16 mouse cellular contexts compared by ENCODE assay signal in genomic region chr2:110202716-110203497, GRCm38 (mm10).
DNase-seq lines count a peak whose midpoint lies in the region; ATAC-seq and TF ChIP-seq lines count a peak whose summit lies in the region.
"Had no signal": no experiment of that assay in that cellular context is flagged by ENCODE, and none has a peak within 500 bp of the region (broad histone marks: within the 10 kb centered on the region; RNA-seq: fewer than 3 reads in every experiment).

No protein-coding gene starts in this region.

- no peaks in the 10 kb centered on the region for H3K9me3 ChIP-seq in hindbrain, embryonic 10.5 days
- no peaks in the 10 kb centered on the region for H3K9me3 ChIP-seq in hindbrain, embryonic 12.5 days (replicated peaks)
- no peaks in the 10 kb centered on the region for H3K9me3 ChIP-seq in liver, embryonic 12.5 days (replicated peaks)
- H3K9me3 ChIP-seq in stomach, postnatal 0 days (ENCODE audit: control insufficient read depth, low read length): no peaks in the 10 kb centered on the region
- H3K9me3 ChIP-seq: embryonic facial prominence, embryonic 12.5 days had no signal

- H3K9ac ChIP-seq in hindbrain, embryonic 12.5 days: no peak overlapping the region
- H3K9ac ChIP-seq in liver, embryonic 12.5 days: no peak overlapping the region
- no peak overlapping the region for H3K9ac ChIP-seq in stomach, postnatal 0 days (ENCODE audit: low read length)
- H3K9ac ChIP-seq: embryonic facial prominence, embryonic 12.5 days; forebrain, postnatal 0 days; lung, embryonic 14.5 days had no signal

- DNase-seq in hindbrain, embryonic 10.5 days (ENCODE audit: low spot score): no peak
- DNase-seq in c-Kit-positive CD71-positive TER-119-negative erythroid progenitor cells, embryonic 14.5 days (ENCODE audit: low read depth): peak; percentile 68
- peak; percentile 53 for DNase-seq in stomach, postnatal 0 days (ENCODE audit: low spot score)
- no peak for DNase-seq in cerebellum, postnatal 36 days
- DNase-seq in cerebellum, adult 18-20 months: no peak
- DNase-seq in neural tube, embryonic 10.5 days (ENCODE audit: extremely low spot score, low spot score): no peak
- DNase-seq: cerebellum, adult 8-10 months; forebrain, postnatal 0 days; lung, embryonic 14.5 days; lung, postnatal 4 days; thymus, postnatal 14 days had no signal

- H3K4me2 ChIP-seq in hindbrain, embryonic 12.5 days (replicated peaks): no peak overlapping the region
- H3K4me2 ChIP-seq in liver, embryonic 12.5 days: peak overlapping the region; percentile 31
- H3K4me2 ChIP-seq in stomach, postnatal 0 days (replicated peaks; ENCODE audit: low read depth): no peak overlapping the region
- H3K4me2 ChIP-seq: embryonic facial prominence, embryonic 12.5 days; lung, embryonic 14.5 days; midbrain, embryonic 11.5 days had no signal

- H3K4me1 ChIP-seq in hindbrain, embryonic 10.5 days (replicated peaks): peaks cover 6% of the 10 kb centered on the region; the same call in 1 of the 2 replicates
- H3K4me1 ChIP-seq in hindbrain, embryonic 12.5 days: no peaks in the 10 kb centered on the region
- H3K4me1 ChIP-seq in liver, embryonic 12.5 days: peaks cover 22% of the 10 kb centered on the region
- H3K4me1 ChIP-seq in stomach, postnatal 0 days (replicated peaks; ENCODE audit: control insufficient read depth, insufficient read depth): no peaks in the 10 kb centered on the region
- H3K4me1 ChIP-seq: embryonic facial prominence, embryonic 12.5 days had no signal

- no peak for TF ChIP-seq EP300 in stomach, postnatal 0 days (optimal IDR thresholded peaks at IDR 0.05)

- ATAC-seq in hindbrain, embryonic 12.5 days (ENCODE audit: low FRiP score): no peak
- peak; percentile 91 for ATAC-seq in liver, embryonic 12.5 days
- peak; percentile 77; the same call in 1 of the 2 replicates for ATAC-seq in stomach, postnatal 0 days (ENCODE audit: low FRiP score, low TSS enrichment)
- ATAC-seq: forebrain, postnatal 0 days had no signal

- H3K27me3 ChIP-seq in hindbrain, embryonic 10.5 days (ENCODE audit: insufficient read depth, poor library complexity, severe bottlenecking): 0 out of 2 replicates have a peak, but pooled peaks cover 3% of the 10 kb centered on the region
- H3K27me3 ChIP-seq in hindbrain, embryonic 12.5 days: no peaks in the 10 kb centered on the region
- no peaks in the 10 kb centered on the region for H3K27me3 ChIP-seq in liver, embryonic 12.5 days (replicated peaks)
- no peaks in the 10 kb centered on the region for H3K27me3 ChIP-seq in stomach, postnatal 0 days (ENCODE audit: control insufficient read depth, insufficient read depth, low read length)
- H3K27me3 ChIP-seq: embryonic facial prominence, embryonic 12.5 days had no signal

- H3K27ac ChIP-seq in hindbrain, embryonic 10.5 days: 0 out of 2 replicates have a peak overlapping the region, but pooled peaks have one; percentile 23
- no peak overlapping the region for H3K27ac ChIP-seq in hindbrain, embryonic 12.5 days
- 0 out of 2 replicates have a peak overlapping the region, but pooled peaks have one; percentile 33 for H3K27ac ChIP-seq in liver, embryonic 12.5 days
- H3K27ac ChIP-seq in stomach, postnatal 0 days (replicated peaks): no peak overlapping the region
- H3K27ac ChIP-seq: embryonic facial prominence, embryonic 12.5 days; kidney, postnatal 0 days had no signal

- 62% methylated on average over 13 of the region's 13 CpGs for WGBS in hindbrain, embryonic 10.5 days
- WGBS in hindbrain, embryonic 12.5 days: 68% methylated on average over 13 of the region's 13 CpGs
- WGBS in liver, embryonic 12.5 days (ENCODE audit: insufficient replicate concordance): 51% methylated on average over 13 of the region's 13 CpGs
- 59% methylated on average over 13 of the region's 13 CpGs for WGBS in stomach, postnatal 0 days

- H3K4me3 ChIP-seq in hindbrain, embryonic 10.5 days: no peak overlapping the region
- no peak overlapping the region for H3K4me3 ChIP-seq in hindbrain, embryonic 12.5 days
- H3K4me3 ChIP-seq in liver, embryonic 12.5 days: no peak overlapping the region
- H3K4me3 ChIP-seq in stomach, postnatal 0 days (ENCODE audit: low read depth, low read length): no peak overlapping the region
- H3K4me3 ChIP-seq: embryonic facial prominence, embryonic 12.5 days had no signal

- no peaks in the 10 kb centered on the region for H3K36me3 ChIP-seq in hindbrain, embryonic 10.5 days
- no peaks in the 10 kb centered on the region for H3K36me3 ChIP-seq in hindbrain, embryonic 12.5 days
- H3K36me3 ChIP-seq in liver, embryonic 12.5 days: no peaks in the 10 kb centered on the region
- H3K36me3 ChIP-seq in stomach, postnatal 0 days (ENCODE audit: control insufficient read depth, insufficient read depth, low read length): no peaks in the 10 kb centered on the region
- H3K36me3 ChIP-seq: embryonic facial prominence, embryonic 12.5 days had no signal

- no peak for TF ChIP-seq CTCF in stomach, postnatal 0 days (IDR thresholded peaks at IDR 0.05; ENCODE audit: low read depth)

Comparison
In these comparisons a context has a peak if more than half of its experiments do, and no peak if none do; other contexts are left out.
1. H3K27ac ChIP-seq: peak in hindbrain, embryonic 10.5 days (single experiment) and liver, embryonic 12.5 days (single experiment); none in hindbrain, embryonic 12.5 days (single experiment) and stomach, postnatal 0 days (single experiment).
2. DNase-seq: peak in c-Kit-positive CD71-positive TER-119-negative erythroid progenitor cells, embryonic 14.5 days (single experiment) and stomach, postnatal 0 days (single experiment); none in hindbrain, embryonic 10.5 days (single experiment), cerebellum, postnatal 36 days (0 of 2), cerebellum, adult 18-20 months (0 of 2) and neural tube, embryonic 10.5 days (single experiment).